ENCODE assay signal across 8 mouse cellular contexts in genomic region chr12:64829662-64830249, GRCm38 (mm10).
DNase-seq lines count a peak whose midpoint lies in the region; ATAC-seq and TF ChIP-seq lines count a peak whose summit lies in the region.

No protein-coding gene starts in this region.

- no peaks in the 10 kb centered on the region for H3K36me3 ChIP-seq in forebrain, embryonic 12.5 days (replicated peaks)
- H3K36me3 ChIP-seq in liver, postnatal 0 days (replicated peaks; ENCODE audit: insufficient read depth, low read length), result no peaks in the 10 kb centered on the region
- no peaks in the 10 kb centered on the region for H3K36me3 ChIP-seq in stomach, embryonic 14.5 days (ENCODE audit: control insufficient read depth, insufficient read depth, low read length)

- H3K27me3 ChIP-seq in forebrain, embryonic 12.5 days, result no peaks in the 10 kb centered on the region
- no peaks in the 10 kb centered on the region for H3K27me3 ChIP-seq in liver, postnatal 0 days (ENCODE audit: insufficient read depth, low read length)
- H3K27me3 ChIP-seq in stomach, embryonic 14.5 days (ENCODE audit: control insufficient read depth, insufficient read depth, low read length), result no peaks in the 10 kb centered on the region

- TF ChIP-seq CTCF in lung, adult 2 months (IDR thresholded peaks at IDR 0.05; ENCODE audit: insufficient read depth, low read length), result 0 out of 2 replicates have a peak, but pooled peaks have one; percentile 4
- TF ChIP-seq CTCF in liver, postnatal 0 days (IDR thresholded peaks at IDR 0.05; ENCODE audit: low read depth), result peak; percentile 73

- TF ChIP-seq EP300 in liver, postnatal 0 days (IDR thresholded peaks at IDR 0.05; ENCODE audit: low read depth), result no peak

- H3K4me1 ChIP-seq in lung, adult 2 months (ENCODE audit: control insufficient read depth, insufficient read depth, low read length), result no peaks in the 10 kb centered on the region
- peaks cover 10% of the 10 kb centered on the region for H3K4me1 ChIP-seq in forebrain, embryonic 12.5 days
- H3K4me1 ChIP-seq in liver, postnatal 0 days (ENCODE audit: insufficient read depth), result no peaks in the 10 kb centered on the region
- H3K4me1 ChIP-seq in stomach, embryonic 14.5 days (ENCODE audit: control insufficient read depth, insufficient read depth, low read length), result no peaks in the 10 kb centered on the region

- H3K27ac ChIP-seq in forebrain, embryonic 12.5 days, result no peak overlapping the region
- no peak overlapping the region for H3K27ac ChIP-seq in liver, postnatal 0 days (ENCODE audit: low read depth)
- H3K27ac ChIP-seq in stomach, embryonic 14.5 days (ENCODE audit: low read length), result no peak overlapping the region

- peak; percentile 81; the same call in 1 of the 2 replicates for ATAC-seq in forebrain, embryonic 12.5 days (ENCODE audit: low FRiP score)
- no peak for ATAC-seq in liver, postnatal 0 days
- ATAC-seq in stomach, embryonic 14.5 days (ENCODE audit: insufficient number of reproducible peaks, insufficient read depth, low FRiP score, low read depth), result 0 out of 2 replicates have a peak, but pooled peaks have one; percentile 63

- no peak overlapping the region for H3K4me3 ChIP-seq in lung, adult 2 months (replicated peaks; ENCODE audit: extremely low read depth, low read depth, low read length)
- no peak overlapping the region for H3K4me3 ChIP-seq in forebrain, embryonic 12.5 days (replicated peaks)
- H3K4me3 ChIP-seq in liver, postnatal 0 days (ENCODE audit: low read depth, low read length), result no peak overlapping the region
- H3K4me3 ChIP-seq in stomach, embryonic 14.5 days (ENCODE audit: low read depth, low read length), result no peak overlapping the region

- no peak overlapping the region for H3K9ac ChIP-seq in forebrain, embryonic 12.5 days
- H3K9ac ChIP-seq in liver, postnatal 0 days (replicated peaks), result no peak overlapping the region
- no peak overlapping the region for H3K9ac ChIP-seq in stomach, embryonic 14.5 days (replicated peaks; ENCODE audit: low read depth, low read length)

- WGBS in lung, adult 2 months, result 7% methylated on average over 1 of the region's 1 CpGs
- 12% methylated on average over 1 of the region's 1 CpGs for WGBS in forebrain, embryonic 12.5 days
- WGBS in liver, postnatal 0 days (ENCODE audit: insufficient replicate concordance), result 0% methylated on average over 1 of the region's 1 CpGs
- 5% methylated on average over 1 of the region's 1 CpGs for WGBS in stomach, embryonic 14.5 days

- no peak for TF ChIP-seq POLR2A in lung, adult 2 months (IDR thresholded peaks at IDR 0.05; ENCODE audit: borderline replicate concordance, extremely low read depth, low read depth, low read length)

- no peaks in the 10 kb centered on the region for H3K9me3 ChIP-seq in forebrain, embryonic 12.5 days
- H3K9me3 ChIP-seq in liver, postnatal 0 days (ENCODE audit: low read length), result no peaks in the 10 kb centered on the region
- H3K9me3 ChIP-seq in stomach, embryonic 14.5 days (ENCODE audit: control insufficient read depth, low read depth, low read length), result no peaks in the 10 kb centered on the region

- peak; percentile 29 to 65 for DNase-seq in cerebellum, postnatal 10 days
- no peak for DNase-seq in cerebellum, adult 11-12 months
- no peak for DNase-seq in lung, adult 2 months
- DNase-seq in lung, adult 18-20 months, result no peak
- DNase-seq in liver, postnatal 0 days, result no peak
- no peak for DNase-seq in spleen, postnatal 4 days (ENCODE audit: low spot score in 2 of 2)

- H3K4me2 ChIP-seq in forebrain, embryonic 12.5 days, result no peak overlapping the region
- no peak overlapping the region for H3K4me2 ChIP-seq in liver, postnatal 0 days (ENCODE audit: low read depth, low read length)
- no peak overlapping the region for H3K4me2 ChIP-seq in stomach, embryonic 14.5 days (replicated peaks; ENCODE audit: low read depth, low read length)

Comparison
In these comparisons a context has a peak if more than half of its experiments do, and no peak if none do; other contexts are left out.
1. DNase-seq: peak in cerebellum, postnatal 10 days (2 of 2); none in cerebellum, adult 11-12 months (single experiment), lung, adult 2 months (single experiment), lung, adult 18-20 months (0 of 2), liver, postnatal 0 days (single experiment) and spleen, postnatal 4 days (0 of 2).